Mouse (Mus musculus) hematopoietic multipotent progenitor cell, adult 10-12 weeks (in vitro differentiated cells): ENCODE data around the gene Por. TPM values are rescaled to one million over a fixed set of nuclear protein-coding genes. Genes with fewer than 3 reads are reported as not detected.

Experiments used
- polyA plus RNA-seq: library from polyadenylated mRNA; stranded (reverse); fragments of >175 nt; gene quantifications from 2 replicates; pipeline ENCODE4 v1.2.3, GENCODE M21; 2012; ENCODE audit warnings: low replicate concordance

The Por gene
- polyA plus RNA-seq: 107 and 374 TPM in 2 replicates

GRCm38 (mm10) chr5:135669741-135670275 is at the start of gene Por:
Gene Por, plus strand, starts transcription at chr5:135670033.

GRCm38 (mm10) chr5:135632117-135632796 is 37.6 kb upstream of the Por start, which contains the start of gene Rhbdd2:
Gene Rhbdd2, plus strand, starts transcription at chr5:135632618.

GRCm38 (mm10) chr5:135743741-135744609 is 74.1 kb downstream of the Por start, which contains the start of gene Tmem120a:
Gene Tmem120a, minus strand, starts transcription at chr5:135744448.

GRCm38 (mm10) chr5:135777796-135778470 is 108.1 kb downstream of the Por start, which contains the start of gene Styxl1:
Gene Styxl1, minus strand, starts transcription at chr5:135778385.

GRCm38 (mm10) chr5:135778471-135779445 is 108.9 kb downstream of the Por start, which contains the start of gene Mdh2:
Gene Mdh2, plus strand, starts transcription at chr5:135778480.

Other genes with a start within 250 kb of the Por start
- gene Hip1, start 124.9 kb upstream of the Por start, polyA plus RNA-seq: 13.1 and 16.0 TPM in 2 replicates
- not detected in 2 replicates for gene Ccl26, start 106.5 kb upstream of the Por start, polyA plus RNA-seq
- 3.7 and 4.3 TPM in 2 replicates for gene Ccl24, start 97.0 kb upstream of the Por start, polyA plus RNA-seq
- 20.7 and 69.9 TPM in 2 replicates for gene Rhbdd2, start 37.4 kb upstream of the Por start, polyA plus RNA-seq
- 14.4 and 30.0 TPM in 2 replicates for gene Tmem120a, start 74.4 kb downstream of the Por start, polyA plus RNA-seq
- 0.52 TPM in 1 of 2 replicates, not detected in the other for gene Styxl1, start 108.4 kb downstream of the Por start, polyA plus RNA-seq
- 173 and 321 TPM in 2 replicates for gene Mdh2, start 108.4 kb downstream of the Por start, polyA plus RNA-seq
- gene Srrm3, start 136.9 kb downstream of the Por start, polyA plus RNA-seq: 0.10 TPM in 1 of 2 replicates, not detected in the other
- gene Hspb1, start 217.9 kb downstream of the Por start, polyA plus RNA-seq: 1.8 TPM in 1 of 2 replicates, not detected in the other